22 mouse cellular contexts compared by ENCODE assay signal in the genomic region with DNA sequence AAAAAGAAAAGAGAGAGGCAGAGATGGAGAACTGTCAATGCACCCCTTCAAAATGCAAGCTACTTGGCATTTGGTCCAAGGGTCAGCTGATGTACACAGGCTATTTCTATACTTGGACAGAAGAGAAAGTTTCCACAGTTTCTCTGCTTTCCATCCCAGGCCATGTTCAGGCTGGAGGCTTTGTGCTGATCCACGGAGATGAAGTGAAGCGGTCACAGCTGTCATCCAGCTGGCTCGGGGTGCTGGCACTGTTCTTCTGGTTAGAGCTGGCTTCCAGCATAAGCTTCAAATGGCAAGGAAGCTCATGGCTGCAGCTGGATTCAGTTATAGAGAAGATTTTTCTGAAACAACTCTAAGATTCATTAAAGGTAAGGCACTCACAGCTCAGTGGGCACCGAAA. TPM values are rescaled to one million over a fixed set of nuclear protein-coding genes. Genes with fewer than 3 reads are reported as not detected.
DNase-seq lines count a peak whose midpoint lies in the region; ATAC-seq lines count a peak whose summit lies in the region.
"Had no signal": no experiment of that assay in that cellular context is flagged by ENCODE, and none has a peak within 500 bp of the region (broad histone marks: within the 10 kb centered on the region; RNA-seq: fewer than 3 reads in every experiment).

No protein-coding gene starts in this region.

- peak; percentile 21; the same call in 1 of the 2 replicates for ATAC-seq in lung, embryonic 16.5 days (ENCODE audit: low read depth)
- no peak for ATAC-seq in hindbrain, embryonic 16.5 days
- ATAC-seq: forebrain, embryonic 14.5 days; liver, postnatal 0 days; midbrain, embryonic 16.5 days; Patski had no signal

- WGBS in lung, embryonic 16.5 days: 65% methylated on average over 4 of the region's 4 CpGs
- 77% methylated on average over 4 of the region's 4 CpGs for WGBS in hindbrain, embryonic 16.5 days

- intact Hi-C loops in heart, postnatal 14 days (cut with DNase I): no loop called here
- intact Hi-C loops in heart, postnatal 25 days (cut with DNase I): no loop called here

- no peak overlapping the region for H3K9ac ChIP-seq in lung, embryonic 16.5 days (ENCODE audit: low read length)
- no peak overlapping the region; the same call in 1 of the 2 replicates for H3K9ac ChIP-seq in hindbrain, embryonic 16.5 days (ENCODE audit: low read depth, low read length)
- H3K9ac ChIP-seq: hindbrain, embryonic 15.5 days; liver, postnatal 0 days had no signal

- no peaks in the 10 kb centered on the region for H3K9me3 ChIP-seq in lung, embryonic 16.5 days (ENCODE audit: control insufficient read depth, low read length)
- no peaks in the 10 kb centered on the region for H3K9me3 ChIP-seq in hindbrain, embryonic 16.5 days (ENCODE audit: control insufficient read depth, low read length)
- H3K9me3 ChIP-seq: hindbrain, embryonic 15.5 days had no signal

- H3K27me3 ChIP-seq in lung, embryonic 16.5 days (ENCODE audit: control insufficient read depth, insufficient read depth, low read depth, low read length): no peaks in the 10 kb centered on the region
- H3K27me3 ChIP-seq in hindbrain, embryonic 16.5 days (replicated peaks; ENCODE audit: control insufficient read depth, insufficient read depth, low read length): no peaks in the 10 kb centered on the region
- H3K27me3 ChIP-seq: hindbrain, embryonic 15.5 days; Patski had no signal

- peaks cover 7% of the 10 kb centered on the region; the same call in 1 of the 2 replicates for H3K4me1 ChIP-seq in lung, embryonic 16.5 days (replicated peaks; ENCODE audit: control insufficient read depth, insufficient read depth, low read length)
- peaks cover 9% of the 10 kb centered on the region for H3K4me1 ChIP-seq in hindbrain, embryonic 16.5 days (ENCODE audit: control insufficient read depth, insufficient read depth, low read depth, low read length)

- DNase-seq in heart, postnatal 14 days: peak; percentile 12 to 43
- no peak for DNase-seq in heart, postnatal 25 days (ENCODE audit: low spot score)
- DNase-seq in lung, postnatal 25 days (ENCODE audit: low spot score): no peak
- DNase-seq in gastrocnemius, postnatal 25 days: peak; percentile 34
- peak; percentile 39 for DNase-seq in skeletal muscle tissue, adult 2 months (ENCODE audit: low read depth, low spot score)
- DNase-seq in cerebellum, postnatal 25 days: no peak
- DNase-seq: adrenal gland, postnatal 10 days; heart, adult 2 months; kidney, adult 11 months; layer of hippocampus, postnatal 36 days; liver, postnatal 0 days; right cerebral cortex, postnatal 25 days; thymus, adult 2 months had no signal

- H3K4me2 ChIP-seq in lung, embryonic 16.5 days (ENCODE audit: low read depth, low read length): no peak overlapping the region
- H3K4me2 ChIP-seq in hindbrain, embryonic 16.5 days (ENCODE audit: low read length): no peak overlapping the region
- H3K4me2 ChIP-seq: hindbrain, embryonic 15.5 days had no signal

- no peak overlapping the region for H3K27ac ChIP-seq in lung, embryonic 16.5 days (ENCODE audit: low read length)
- H3K27ac ChIP-seq in hindbrain, embryonic 16.5 days (ENCODE audit: low read depth, low read length): no peak overlapping the region
- H3K27ac ChIP-seq: heart, adult 2 months; hindbrain, embryonic 15.5 days; kidney, postnatal 0 days had no signal

- no peak overlapping the region for H3K4me3 ChIP-seq in lung, embryonic 16.5 days (ENCODE audit: low read length)
- no peak overlapping the region for H3K4me3 ChIP-seq in hindbrain, embryonic 16.5 days (ENCODE audit: low read length)
- H3K4me3 ChIP-seq: heart, adult 2 months; hindbrain, embryonic 15.5 days; megakaryocyte, embryonic 14.5 days had no signal

- H3K36me3 ChIP-seq in lung, embryonic 16.5 days (ENCODE audit: control insufficient read depth, insufficient read depth, low read length): no peaks in the 10 kb centered on the region
- H3K36me3 ChIP-seq in hindbrain, embryonic 16.5 days (ENCODE audit: control insufficient read depth, insufficient read depth, low read length): no peaks in the 10 kb centered on the region
- H3K36me3 ChIP-seq: hindbrain, embryonic 15.5 days had no signal

RNA-seq across cellular contexts. Expression of a gene that starts 3.7 kb away (rescaled TPM):
- total RNA-seq in heart, postnatal 14 days (2021): 10 to 100 TPM; 48.1 to 54.1 TPM
- total RNA-seq in heart, postnatal 25 days (2021): 10 to 100 TPM; 44.2 to 51.2 TPM
- 161 and 180 TPM in 2 replicates for polyA plus RNA-seq in lung, embryonic 16.5 days (2015; fragmentation: Nextera tagmentation; extraction: Ambion mirVana)
- 10 to 100 TPM; 31.8 to 35.6 TPM for total RNA-seq in gastrocnemius, postnatal 25 days (2021)
- polyA plus RNA-seq in hindbrain, embryonic 16.5 days (2015; fragmentation: Nextera tagmentation; extraction: Ambion mirVana): 163 and 189 TPM in 2 replicates

RNA-seq across cellular contexts. Expression of a gene that starts 27.8 kb away (rescaled TPM):
- total RNA-seq in heart, postnatal 14 days (2021): 1 to 10 TPM; 2.8 to 2.9 TPM
- total RNA-seq in heart, postnatal 25 days (2021): 1 to 10 TPM in 1 of 2 experiments, under 1 TPM in 1; 0.73 to 1.7 TPM
- polyA plus RNA-seq in lung, embryonic 16.5 days (2015; fragmentation: Nextera tagmentation; extraction: Ambion mirVana): 8.8 and 9.3 TPM in 2 replicates
- total RNA-seq in gastrocnemius, postnatal 25 days (2021): 1 to 10 TPM in 1 of 2 experiments, under 1 TPM in 1; 0.56 to 1.0 TPM
- 64.0 and 80.0 TPM in 2 replicates for polyA plus RNA-seq in hindbrain, embryonic 16.5 days (2015; fragmentation: Nextera tagmentation; extraction: Ambion mirVana)

RNA-seq across cellular contexts. Expression of a gene that starts 29.5 kb away (rescaled TPM):
- total RNA-seq in heart, postnatal 14 days (2021): 1 to 10 TPM; 8.1 to 9.0 TPM
- 1 to 10 TPM; 8.4 to 8.5 TPM for total RNA-seq in heart, postnatal 25 days (2021)
- 15.5 and 16.1 TPM in 2 replicates for polyA plus RNA-seq in lung, embryonic 16.5 days (2015; fragmentation: Nextera tagmentation; extraction: Ambion mirVana)
- total RNA-seq in gastrocnemius, postnatal 25 days (2021): 1 to 10 TPM; 4.6 TPM
- 12.4 and 14.6 TPM in 2 replicates for polyA plus RNA-seq in hindbrain, embryonic 16.5 days (2015; fragmentation: Nextera tagmentation; extraction: Ambion mirVana)

RNA-seq across cellular contexts. Expression of a gene that starts 44.6 kb away (rescaled TPM):
- 1 to 10 TPM; 4.0 to 5.1 TPM for total RNA-seq in heart, postnatal 14 days (2021)
- total RNA-seq in heart, postnatal 25 days (2021): 1 to 10 TPM; 2.5 TPM
- polyA plus RNA-seq in lung, embryonic 16.5 days (2015; fragmentation: Nextera tagmentation; extraction: Ambion mirVana): 2.6 and 2.8 TPM in 2 replicates
- 1 to 10 TPM; 4.7 to 5.0 TPM for total RNA-seq in gastrocnemius, postnatal 25 days (2021)
- polyA plus RNA-seq in hindbrain, embryonic 16.5 days (2015; fragmentation: Nextera tagmentation; extraction: Ambion mirVana): 6.6 and 7.0 TPM in 2 replicates

RNA-seq across cellular contexts. Expression of a gene that starts 44.8 kb away (rescaled TPM):
- total RNA-seq in heart, postnatal 14 days (2021): 1 to 10 TPM; 1.6 to 2.0 TPM
- total RNA-seq in heart, postnatal 25 days (2021): 1 to 10 TPM; 1.9 to 2.2 TPM
- 2.0 and 2.3 TPM in 2 replicates for polyA plus RNA-seq in lung, embryonic 16.5 days (2015; fragmentation: Nextera tagmentation; extraction: Ambion mirVana)
- 1 to 10 TPM; 1.4 TPM for total RNA-seq in gastrocnemius, postnatal 25 days (2021)
- 14.2 and 15.5 TPM in 2 replicates for polyA plus RNA-seq in hindbrain, embryonic 16.5 days (2015; fragmentation: Nextera tagmentation; extraction: Ambion mirVana)
- total RNA-seq: neutrophil, adult 5-6 weeks had no signal

Comparison
In these comparisons a context has a peak if more than half of its experiments do, and no peak if none do; other contexts are left out.
1. DNase-seq: peak in heart, postnatal 14 days (2 of 2), gastrocnemius, postnatal 25 days (single experiment) and skeletal muscle tissue, adult 2 months (single experiment); none in heart, postnatal 25 days (single experiment), lung, postnatal 25 days (single experiment) and cerebellum, postnatal 25 days (0 of 2).